Mouse (Mus musculus) c-Kit-positive CD71-positive TER-119-positive erythroid progenitor cells, embryonic 14.5 days (primary cell): Measurements from ENCODE around the gene Shroom1.

Experiments used
- DNase-seq: peaks from one replicate; pipeline ENCODE4 v3.0.0-alpha.2; 2013; ENCODE audit warnings: low spot score

Gene Shroom1

DNA sequence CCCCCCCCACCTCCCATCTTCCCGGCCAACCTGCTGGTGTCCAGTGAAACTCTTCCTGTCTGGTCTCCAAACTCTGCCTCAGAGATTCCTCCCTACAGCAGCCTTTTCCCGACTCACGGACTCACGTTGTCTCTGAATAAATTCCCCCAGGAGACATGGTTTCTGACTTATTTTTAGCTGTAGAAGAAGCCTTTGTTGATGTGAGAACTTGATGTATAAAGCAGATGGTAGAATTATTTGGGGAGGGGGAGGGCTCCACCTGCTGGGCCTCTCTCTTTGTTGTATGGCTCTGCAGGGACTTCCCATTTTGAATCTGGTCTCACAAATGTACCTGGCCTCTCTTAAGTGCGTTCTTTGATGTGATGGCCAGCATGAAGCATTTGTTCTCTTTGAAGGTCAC, 53.3 kb downstream of the Shroom1 start:
- no peak for DNase-seq

DNA sequence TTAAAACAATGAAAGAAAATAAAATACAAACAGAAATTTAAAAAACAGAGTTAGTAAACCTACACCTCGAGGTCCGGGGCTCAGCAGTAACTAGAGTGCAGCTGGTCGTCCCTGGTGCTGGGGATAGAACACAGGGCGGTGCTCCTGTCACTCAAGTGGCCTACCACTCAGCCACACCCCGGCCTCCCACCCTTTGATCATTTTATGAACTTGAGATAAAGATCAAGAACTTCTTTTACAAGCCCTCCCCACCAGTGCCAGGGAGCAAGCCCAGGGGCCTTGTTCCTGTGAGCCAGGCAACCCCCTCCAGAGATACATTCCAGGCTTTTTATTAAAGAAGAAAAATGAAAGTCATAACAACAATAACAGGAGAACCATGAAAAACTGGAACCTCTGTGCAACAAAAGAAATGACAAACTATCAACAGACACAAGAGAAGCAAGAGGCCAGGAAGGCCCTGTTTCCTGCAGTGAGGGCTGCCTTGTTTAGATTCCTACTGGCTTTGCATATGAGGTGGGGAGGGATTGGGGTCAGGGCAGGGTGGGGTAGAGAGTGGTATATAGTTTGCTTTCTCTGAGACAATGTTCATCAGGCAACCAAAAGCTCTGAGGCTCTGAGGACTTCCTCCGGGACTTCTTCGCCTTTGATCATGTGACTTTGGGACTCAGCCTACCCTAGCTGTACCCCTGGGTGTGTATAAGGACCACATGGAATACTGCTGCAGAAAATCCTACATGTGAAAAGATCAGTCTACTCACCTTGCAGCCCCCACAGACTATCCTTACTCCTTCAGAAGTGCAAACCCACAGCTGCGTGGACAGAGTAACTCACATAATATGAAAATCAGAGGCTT, 60.0 kb downstream of the Shroom1 start:
- no peak for DNase-seq
